Mouse (Mus musculus) embryonic fibroblast, embryonic 13.5 days (primary cell): ENCODE measurements around the gene Ttll5. TPM values are rescaled to one million over a fixed set of nuclear protein-coding genes. Genes with fewer than 3 reads are reported as not detected.

ENCODE experiments used
- H3K27ac ChIP-seq: 2 replicates; pipeline ENCODE4 v1.5.1; 2012; ENCODE audit warnings: low read length, control low read depth, inconsistent platforms; ENCODE audit not compliant: insufficient read depth
- H3K4me1 ChIP-seq: 2 replicates; pipeline ENCODE4 v1.6.1; 2011; ENCODE audit warnings: low read length; ENCODE audit not compliant: control insufficient read depth, insufficient read depth
- H3K4me3 ChIP-seq: 2 replicates; pipeline ENCODE4 v1.5.1; 2011; ENCODE audit warnings: mild to moderate bottlenecking, control low read depth, low read length; ENCODE audit not compliant: insufficient read depth
- CTCF ChIP-seq: IDR thresholded peaks from 2 replicates; pipeline ENCODE4 v1.5.1; 2011; ENCODE audit warnings: mild to moderate bottlenecking, control low read depth, low read length, moderate library complexity, borderline replicate concordance; ENCODE audit not compliant: insufficient read depth
- POLR2A ChIP-seq: IDR thresholded peaks from 2 replicates; pipeline ENCODE4 v1.6.1; 2011; ENCODE audit warnings: low read depth, mild to moderate bottlenecking, control low read depth, low read length, moderate library complexity
- polyA plus RNA-seq: library from polyadenylated mRNA; stranded (reverse); fragments of >200 nt; gene quantifications from 2 replicates; pipeline ENCODE4 v1.2.4, GENCODE M21; 2011; ENCODE audit warnings: low read depth; ENCODE audit not compliant: missing spikeins, insufficient read length

Ttll5 gene
- polyA plus RNA-seq, 1 experiment = 23.0 TPM

DNA sequence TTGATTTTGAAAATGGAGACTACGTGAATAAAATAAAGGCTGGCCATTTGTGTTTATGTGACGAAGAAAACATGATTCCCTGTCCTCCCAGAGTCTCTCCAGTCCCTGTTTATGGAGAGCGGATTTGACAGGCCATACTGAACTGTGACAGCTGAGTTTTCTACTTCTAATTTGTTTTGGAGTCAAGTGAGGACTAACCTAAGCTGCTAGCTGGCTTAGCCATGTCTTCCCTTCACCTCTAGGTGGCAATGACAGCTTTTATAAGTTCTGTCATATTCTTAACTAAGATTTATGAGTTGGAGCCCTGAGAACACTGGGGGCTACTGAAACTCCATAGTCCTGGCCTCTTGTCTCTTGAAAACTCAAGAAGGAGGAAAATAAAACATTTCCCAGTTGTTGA, 41.1 kb downstream of the Ttll5 start:
- Histone ChIP-seq H3K4me1 (peaks cover 9% of the 10 kb centered on the region; the same call in 1 of the 2 replicates), H3K4me3 (no peak overlapping the region), H3K27ac (no peak overlapping the region)
- no peak for TF ChIP-seq CTCF
- TF ChIP-seq POLR2A = no peak

GRCm38 (mm10) chr12:85866624-85867023, 42.2 kb downstream of the Ttll5 start:
- Histone ChIP-seq H3K4me1 (peaks cover 9% of the 10 kb centered on the region; the same call in 1 of the 2 replicates), H3K4me3 (no peak overlapping the region), H3K27ac (no peak overlapping the region)
- TF ChIP-seq POLR2A (no peak), CTCF (no peak)

DNA sequence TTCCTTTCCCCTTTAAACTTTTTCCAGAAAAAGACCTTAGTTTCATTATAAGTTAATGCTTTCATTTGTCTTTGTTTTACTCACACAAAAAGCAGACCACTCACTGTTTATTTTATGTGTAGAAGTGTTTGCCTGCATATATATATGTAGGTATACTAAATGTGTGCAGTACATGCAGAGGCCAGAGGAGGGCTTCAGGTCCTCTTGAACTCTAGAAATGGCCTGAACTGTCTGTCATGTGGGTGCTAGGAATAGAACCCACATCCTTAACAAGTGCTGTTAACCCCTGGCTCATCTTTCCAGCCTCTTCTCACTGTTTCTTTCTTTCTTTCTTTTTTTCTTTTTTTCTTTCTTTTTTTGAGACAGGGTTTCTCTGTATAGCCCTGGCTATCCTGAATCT, 42.7 kb downstream of the Ttll5 start:
- no peak for TF ChIP-seq POLR2A
- no peak for TF ChIP-seq CTCF
- Histone ChIP-seq H3K4me1 (peaks cover 9% of the 10 kb centered on the region; the same call in 1 of the 2 replicates), H3K4me3 (no peak overlapping the region)

GRCm38 (mm10) chr12:85869423-85869822, 45.0 kb downstream of the Ttll5 start:
- TF ChIP-seq CTCF (no peak), POLR2A (no peak)
- peaks cover 5% of the 10 kb centered on the region; the same call in 1 of the 2 replicates for H3K4me1 ChIP-seq
- H3K27ac ChIP-seq = peak overlapping the region; percentile 37; the same call in 1 of the 2 replicates
- H3K4me3 ChIP-seq = no peak overlapping the region

More for the DNA sequence above, 42.7 kb downstream of the Ttll5 start:
- H3K27ac ChIP-seq = no peak overlapping the region

DNA sequence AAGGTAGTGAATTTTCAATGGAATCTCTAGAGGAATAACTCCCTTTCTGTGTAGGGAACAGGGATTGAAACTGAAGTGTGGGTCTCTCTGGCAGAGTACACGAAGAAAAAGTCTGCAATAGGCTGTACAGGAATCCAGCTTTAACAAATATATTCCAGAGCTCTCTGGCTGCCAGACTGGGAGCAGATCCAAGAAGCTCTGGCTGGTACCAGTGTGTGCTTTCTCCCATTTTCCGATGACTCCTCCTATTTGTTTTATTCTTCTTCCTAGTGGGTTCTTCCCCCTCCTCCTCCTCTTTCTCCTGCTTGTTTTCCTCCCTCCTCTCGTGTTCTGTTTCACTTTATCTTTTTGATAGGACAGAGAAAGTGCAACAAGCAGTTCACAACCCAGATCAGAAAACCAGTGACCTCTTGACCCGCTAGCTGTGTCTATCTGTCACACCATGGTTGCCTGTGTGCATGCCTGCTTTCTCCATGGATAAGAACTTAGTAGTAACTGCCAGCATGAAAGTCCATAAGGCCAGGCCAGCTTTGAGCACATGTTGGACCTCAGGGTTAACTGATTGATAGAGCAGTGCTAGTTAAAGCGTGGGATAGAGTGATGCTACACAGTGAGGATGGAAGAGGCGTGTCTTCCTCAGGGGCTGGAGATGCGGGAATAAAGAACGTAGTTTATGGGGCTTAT, 55.3 kb downstream of the Ttll5 start:
- H3K4me3 ChIP-seq = no peak overlapping the region
- TF ChIP-seq CTCF (no peak), POLR2A (no peak)
- no peak overlapping the region for H3K27ac ChIP-seq
- H3K4me1 ChIP-seq = no peaks in the 10 kb centered on the region; the same call in none of the 2 replicates

GRCm38 (mm10) chr12:85885024-85885423, 60.6 kb downstream of the Ttll5 start:
- Histone ChIP-seq H3K27ac (no peak overlapping the region), H3K4me1 (no peaks in the 10 kb centered on the region; the same call in none of the 2 replicates), H3K4me3 (no peak overlapping the region)
- no peak for TF ChIP-seq POLR2A
- no peak for TF ChIP-seq CTCF

- no peak overlapping the region for H3K4me3 ChIP-seq
- H3K4me1 ChIP-seq = no peaks in the 10 kb centered on the region
- H3K27ac ChIP-seq = no peak overlapping the region
- no peak for TF ChIP-seq CTCF
- no peak for TF ChIP-seq POLR2A
These were observed 65.6 kb downstream of the Ttll5 start for GRCm38 (mm10) chr12:85890054-85890453.

DNA sequence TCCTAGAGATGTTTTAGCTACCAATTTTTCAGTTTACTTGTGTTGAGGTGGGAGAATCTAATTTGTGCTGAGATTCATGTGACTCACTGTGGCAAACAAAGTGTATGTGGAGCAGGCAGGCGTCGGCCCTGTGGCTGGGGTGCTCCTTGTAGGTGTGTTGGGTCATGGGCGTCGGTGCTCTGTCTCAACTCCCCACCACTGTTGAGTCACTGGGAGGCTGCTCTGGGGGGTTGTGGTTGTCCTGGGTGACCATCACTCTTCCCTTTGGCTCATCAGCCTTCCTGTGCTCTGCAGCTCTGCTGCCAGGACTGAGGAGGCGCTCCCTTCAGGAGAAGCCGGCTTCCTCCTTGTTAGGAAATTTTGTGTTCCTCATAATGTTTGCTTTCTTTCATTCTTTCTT, 79.5 kb downstream of the Ttll5 start:
- TF ChIP-seq POLR2A (no peak), CTCF (no peak)
- H3K27ac ChIP-seq = no peak overlapping the region
- no peak overlapping the region for H3K4me3 ChIP-seq
- H3K4me1 ChIP-seq = 0 out of 2 replicates have a peak, but pooled peaks cover 2% of the 10 kb centered on the region

DNA sequence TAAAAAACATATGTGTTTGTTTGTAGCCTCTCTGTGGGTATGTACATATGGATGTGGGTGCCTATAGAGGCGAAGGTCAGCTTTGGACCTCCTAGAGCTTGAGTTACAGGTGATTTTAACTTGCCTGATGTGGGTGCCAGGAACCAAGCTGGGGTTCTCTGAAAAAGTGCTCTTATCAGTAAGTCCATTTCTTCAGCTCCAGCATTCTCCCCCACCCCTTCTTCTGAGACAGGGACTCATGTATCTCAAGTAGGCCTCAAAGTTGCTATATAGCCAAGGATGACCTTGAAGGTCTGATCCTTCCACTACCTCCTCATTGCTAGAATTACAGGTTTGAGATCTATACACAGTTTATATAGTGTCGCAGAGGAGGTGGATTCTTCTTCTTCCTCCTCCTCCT, 81.2 kb downstream of the Ttll5 start:
- H3K27ac ChIP-seq = no peak overlapping the region
- H3K4me1 ChIP-seq = 0 out of 2 replicates have a peak, but pooled peaks cover 2% of the 10 kb centered on the region
- TF ChIP-seq POLR2A = no peak
- no peak for TF ChIP-seq CTCF
- no peak overlapping the region for H3K4me3 ChIP-seq

DNA sequence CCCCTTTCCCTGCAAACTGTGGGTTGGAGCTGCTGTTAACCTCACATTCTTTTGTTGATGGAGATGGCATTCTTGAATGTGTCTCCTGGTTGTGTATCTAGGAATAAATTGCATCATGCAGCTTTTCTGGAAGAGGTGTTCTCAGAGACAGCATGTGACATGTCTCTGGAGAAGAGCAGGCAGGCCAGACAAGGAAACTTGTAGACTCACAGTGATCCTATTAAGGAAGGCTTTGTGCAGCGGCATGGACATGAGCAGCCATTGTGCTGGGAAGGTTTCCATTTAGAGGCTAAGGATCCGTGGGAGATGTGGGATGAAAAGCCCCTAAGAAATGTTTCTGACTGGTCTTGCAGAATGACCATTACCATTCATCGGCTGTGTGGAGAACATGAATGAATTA, 83.4 kb downstream of the Ttll5 start:
- 0 out of 2 replicates have a peak, but pooled peaks cover 2% of the 10 kb centered on the region for H3K4me1 ChIP-seq
- TF ChIP-seq POLR2A (no peak), CTCF (no peak)
- H3K4me3 ChIP-seq = no peak overlapping the region
- no peak overlapping the region for H3K27ac ChIP-seq
